Mouse (Mus musculus): ENCODE results near the gene Ppp2r1b.

GRCm38 (mm10) chr9:50876287-50876686 lies 31.2 kb downstream of the Ppp2r1b start:
- TF ChIP-seq POLR2A (IDR thresholded peaks at IDR 0.05; ENCODE audit: borderline replicate concordance, extremely low read depth, low read depth, low read length) (no peak), CTCF (IDR thresholded peaks at IDR 0.05; ENCODE audit: insufficient read depth, low read length) (no peak)
